Comparison of ENCODE assay signal across 26 mouse cellular contexts in genomic region chr13:113682821-113683220, GRCm38 (mm10). TPM values are rescaled to one million over a fixed set of nuclear protein-coding genes. Genes with fewer than 3 reads are reported as not detected.
A peak's percentile ranks its signal among the peaks of the same experiment; 100 is the strongest.
DNase-seq lines count a peak whose midpoint lies in the region; ATAC-seq and TF ChIP-seq lines count a peak whose summit lies in the region.
"Had no signal": no experiment of that assay in that cellular context is flagged by ENCODE, and none has a peak within 500 bp of the region (broad histone marks: within the 10 kb centered on the region; RNA-seq: fewer than 3 reads in every experiment).

No protein-coding gene starts in this region.

- H3K4me3 ChIP-seq in forebrain, postnatal 0 days (ENCODE audit: low read depth, low read length) = no peak overlapping the region
- no peak overlapping the region for H3K4me3 ChIP-seq in forebrain, embryonic 13.5 days
- H3K4me3 ChIP-seq in layer of hippocampus, adult 2 months = no peak overlapping the region
- H3K4me3 ChIP-seq in hindbrain, embryonic 10.5 days = no peak overlapping the region
- H3K4me3 ChIP-seq: embryonic facial prominence, embryonic 12.5 days; forebrain, embryonic 10.5 days; gastrocnemius, adult 2 months; hindbrain, embryonic 13.5 days had no signal

- ATAC-seq in forebrain, postnatal 0 days = peak; percentile 78
- ATAC-seq in forebrain, embryonic 13.5 days = no peak
- ATAC-seq: forebrain, embryonic 14.5 days; hindbrain, embryonic 16.5 days; Patski had no signal

- no peak overlapping the region for H3K9ac ChIP-seq in forebrain, postnatal 0 days
- H3K9ac ChIP-seq in forebrain, embryonic 13.5 days = no peak overlapping the region
- H3K9ac ChIP-seq: embryonic facial prominence, embryonic 12.5 days; hindbrain, embryonic 13.5 days had no signal

- H3K27me3 ChIP-seq in forebrain, postnatal 0 days (ENCODE audit: insufficient read depth, low read length) = no peaks in the 10 kb centered on the region
- H3K27me3 ChIP-seq in forebrain, embryonic 13.5 days = no peaks in the 10 kb centered on the region
- no peaks in the 10 kb centered on the region for H3K27me3 ChIP-seq in hindbrain, embryonic 10.5 days (ENCODE audit: insufficient read depth, poor library complexity, severe bottlenecking)
- H3K27me3 ChIP-seq: CH12.LX; embryonic facial prominence, embryonic 12.5 days; hindbrain, embryonic 13.5 days; Patski had no signal

- WGBS in forebrain, postnatal 0 days = 66% methylated on average over 5 of the region's 5 CpGs
- WGBS in forebrain, embryonic 13.5 days = 83% methylated on average over 5 of the region's 5 CpGs
- WGBS in hindbrain, embryonic 10.5 days = 88% methylated on average over 5 of the region's 5 CpGs

- H3K36me3 ChIP-seq in forebrain, postnatal 0 days (ENCODE audit: insufficient read depth) = no peaks in the 10 kb centered on the region
- H3K36me3 ChIP-seq in forebrain, embryonic 13.5 days (ENCODE audit: poor library complexity, severe bottlenecking) = no peaks in the 10 kb centered on the region
- H3K36me3 ChIP-seq in hindbrain, embryonic 10.5 days = no peaks in the 10 kb centered on the region
- H3K36me3 ChIP-seq: embryonic facial prominence, embryonic 12.5 days; forebrain, embryonic 10.5 days; G1E; hindbrain, embryonic 13.5 days had no signal

- peak; percentile 53 for DNase-seq in forebrain, postnatal 0 days
- no peak for DNase-seq in layer of hippocampus, adult 2 months (ENCODE audit: low spot score in 2 of 2)
- no peak for DNase-seq in layer of hippocampus, adult 11-12 months (ENCODE audit: low spot score)
- DNase-seq in right cerebral cortex, postnatal 25 days = peak; percentile 7
- DNase-seq in right cerebral cortex, postnatal 36 days (ENCODE audit: low spot score in 2 of 2) = no peak
- no peak for DNase-seq in hindbrain, embryonic 10.5 days (ENCODE audit: low spot score)
- DNase-seq: adrenal gland, postnatal 10 days; adrenal gland, postnatal 36 days; B cell, adult 2 months; cerebellum, adult 18-20 months; cerebellum, adult 9-10 months; cerebellum, postnatal 14 days; gastrocnemius, adult 2 months; gastrocnemius, postnatal 14 days had no signal

- TF ChIP-seq CTCF in forebrain, postnatal 0 days (IDR thresholded peaks at IDR 0.05; ENCODE audit: low read depth) = no peak
- TF ChIP-seq CTCF in layer of hippocampus, adult 2 months (conservative IDR thresholded peaks at IDR 0.05) = no peak

- H3K9me3 ChIP-seq in forebrain, postnatal 0 days (ENCODE audit: low read length) = no peaks in the 10 kb centered on the region
- no peaks in the 10 kb centered on the region; the same call in 1 of the 2 replicates for H3K9me3 ChIP-seq in forebrain, embryonic 13.5 days (replicated peaks)
- peaks cover 7% of the 10 kb centered on the region; the same call in 1 of the 2 replicates for H3K9me3 ChIP-seq in hindbrain, embryonic 10.5 days
- H3K9me3 ChIP-seq: embryonic facial prominence, embryonic 12.5 days; G1E; hindbrain, embryonic 13.5 days had no signal

- no peaks in the 10 kb centered on the region for H3K4me1 ChIP-seq in forebrain, postnatal 0 days (ENCODE audit: insufficient read depth)
- H3K4me1 ChIP-seq in forebrain, embryonic 13.5 days = no peaks in the 10 kb centered on the region
- H3K4me1 ChIP-seq in hindbrain, embryonic 10.5 days (replicated peaks) = no peaks in the 10 kb centered on the region
- H3K4me1 ChIP-seq: forebrain, embryonic 10.5 days; hindbrain, embryonic 13.5 days had no signal

- no peak overlapping the region; the same call in 1 of the 2 replicates for H3K27ac ChIP-seq in forebrain, postnatal 0 days (ENCODE audit: low read depth, low read length)
- H3K27ac ChIP-seq in forebrain, embryonic 13.5 days = no peak overlapping the region
- H3K27ac ChIP-seq in layer of hippocampus, adult 2 months = peak overlapping the region; percentile 65
- no peak overlapping the region for H3K27ac ChIP-seq in hindbrain, embryonic 10.5 days
- H3K27ac ChIP-seq: embryonic facial prominence, embryonic 12.5 days; forebrain, embryonic 10.5 days; gastrocnemius, adult 2 months; hindbrain, embryonic 13.5 days had no signal

- H3K4me2 ChIP-seq in forebrain, postnatal 0 days (ENCODE audit: low read depth) = no peak overlapping the region
- H3K4me2 ChIP-seq in forebrain, embryonic 13.5 days = no peak overlapping the region
- H3K4me2 ChIP-seq: embryonic facial prominence, embryonic 12.5 days; heart, embryonic 11.5 days; hindbrain, embryonic 13.5 days had no signal

RNA-seq across cellular contexts. Expression of gene Hspb3, which starts 19.3 kb away (rescaled TPM):
- total RNA-seq in forebrain, postnatal 0 days (2014; rRNA removed) = 2.0 and 10.5 TPM in 2 replicates
- polyA plus RNA-seq in forebrain, postnatal 0 days (2015; fragmentation: Nextera tagmentation; extraction: Ambion mirVana) = 3.0 and 12.2 TPM in 2 replicates
- polyA plus RNA-seq in forebrain, embryonic 13.5 days (2015; fragmentation: Nextera tagmentation; extraction: Ambion mirVana) = not detected in 2 replicates
- total RNA-seq in layer of hippocampus, adult 2 months (2021) = 1 to 10 TPM in 1 of 2 experiments, under 1 TPM in 1; 0.64 to 1.5 TPM
- 0.21 TPM in 1 of 2 replicates, not detected in the other for polyA plus RNA-seq in hindbrain, embryonic 10.5 days (2016; fragmentation: Nextera tagmentation; extraction: Ambion mirVana)
- total RNA-seq: adrenal gland, adult 18-20 months; adrenal gland, postnatal 36 days; CH12.LX; G1E; hematopoietic stem cell, adult 5-6 weeks had no signal
- polyA plus RNA-seq: forebrain, embryonic 10.5 days; forebrain, embryonic 14.5 days; G1E; hindbrain, embryonic 13.5 days; Patski had no signal

Comparison
In these comparisons a context has a peak if more than half of its experiments do, and no peak if none do; other contexts are left out.
1. DNase-seq: peak in forebrain, postnatal 0 days (single experiment) and right cerebral cortex, postnatal 25 days (single experiment); none in layer of hippocampus, adult 2 months (0 of 2), layer of hippocampus, adult 11-12 months (single experiment), right cerebral cortex, postnatal 36 days (0 of 2) and hindbrain, embryonic 10.5 days (single experiment).